Mouse (Mus musculus): ENCODE measurements around the gene Car4. TPM values are rescaled to one million over a fixed set of nuclear protein-coding genes. Genes with fewer than 3 reads are reported as not detected.
A peak's percentile ranks its signal among the peaks of the same experiment; 100 is the strongest.

The Car4 gene
- total RNA-seq, 2 experiments from 2014 or later = 78.6 to 101 TPM

GRCm38 (mm10) chr11:84959701-84960181 lies 2.2 kb downstream of the Car4 start:
- peak overlapping the region; percentile 64; the same call in 1 of the 2 replicates for H3K4me3 ChIP-seq
- intact Hi-C loops (cut with DNase I) = no loop called here
- TF ChIP-seq CTCF (IDR thresholded peaks at IDR 0.05) = no peak
- peak overlapping the region; percentile 36 for H3K27ac ChIP-seq
- no peak for DNase-seq (ENCODE audit: extremely low spot score in 1 of 2, low spot score in 2 of 2)

- DNase-seq (ENCODE audit: extremely low spot score in 1 of 2, low spot score in 2 of 2) = no peak
- no peak for TF ChIP-seq CTCF (IDR thresholded peaks at IDR 0.05)
- Histone ChIP-seq H3K4me3 (no peak overlapping the region; the same call in 1 of the 2 replicates), H3K27ac (peak overlapping the region; percentile 36)
- intact Hi-C loops (cut with DNase I) = no loop called here
Measured at GRCm38 (mm10) chr11:84960291-84960690, 2.7 kb downstream of the Car4 start.

GRCm38 (mm10) chr11:84960780-84961179 lies 3.2 kb downstream of the Car4 start:
- no peak for TF ChIP-seq CTCF (IDR thresholded peaks at IDR 0.05)
- Histone ChIP-seq H3K27ac (no peak overlapping the region), H3K4me3 (no peak overlapping the region)
- DNase-seq (ENCODE audit: extremely low spot score in 1 of 2, low spot score in 2 of 2) = no peak
- intact Hi-C loops (cut with DNase I) = no loop called here

GRCm38 (mm10) chr11:84961571-84961970 lies 4.0 kb downstream of the Car4 start:
- intact Hi-C loops (cut with DNase I) = no loop called here
- no peak overlapping the region for H3K4me3 ChIP-seq
- DNase-seq (ENCODE audit: extremely low spot score in 1 of 2, low spot score in 2 of 2) = no peak
- H3K27ac ChIP-seq = no peak overlapping the region
- TF ChIP-seq CTCF (IDR thresholded peaks at IDR 0.05) = no peak

- no peak for DNase-seq (ENCODE audit: extremely low spot score in 1 of 2, low spot score in 2 of 2)
- no peak for TF ChIP-seq CTCF (IDR thresholded peaks at IDR 0.05)
- Histone ChIP-seq H3K4me3 (no peak overlapping the region), H3K27ac (no peak overlapping the region)
- intact Hi-C loops (cut with DNase I) = no loop called here
Measured at GRCm38 (mm10) chr11:84962536-84962935, 5.0 kb downstream of the Car4 start.

- Histone ChIP-seq H3K4me3 (no peak overlapping the region), H3K27ac (no peak overlapping the region)
- TF ChIP-seq CTCF (IDR thresholded peaks at IDR 0.05) = no peak
- intact Hi-C loops (cut with DNase I) = no loop called here
- no peak for DNase-seq (ENCODE audit: extremely low spot score in 1 of 2, low spot score in 2 of 2)
Measured at GRCm38 (mm10) chr11:84963556-84963955, 6.0 kb downstream of the Car4 start.

- no peak for DNase-seq (ENCODE audit: extremely low spot score in 1 of 2, low spot score in 2 of 2)
- H3K4me3 ChIP-seq = no peak overlapping the region
- TF ChIP-seq CTCF (IDR thresholded peaks at IDR 0.05) = no peak
- intact Hi-C loops (cut with DNase I) = no loop called here
- H3K27ac ChIP-seq = peak overlapping the region; percentile 15; the same call in 1 of the 2 replicates
Measured at GRCm38 (mm10) chr11:84966696-84967095, 9.1 kb downstream of the Car4 start.

GRCm38 (mm10) chr11:84967113-84967512 lies 9.5 kb downstream of the Car4 start:
- no peak for TF ChIP-seq CTCF (IDR thresholded peaks at IDR 0.05)

GRCm38 (mm10) chr11:84968309-84968708 lies 10.7 kb downstream of the Car4 start:
- Histone ChIP-seq H3K4me3 (no peak overlapping the region), H3K27ac (peak overlapping the region; percentile 59; the same call in 1 of the 2 replicates)
- TF ChIP-seq CTCF (IDR thresholded peaks at IDR 0.05) = no peak
- intact Hi-C loops (cut with DNase I) = no loop called here
- DNase-seq (ENCODE audit: extremely low spot score in 1 of 2, low spot score in 2 of 2) = no peak

More at GRCm38 (mm10) chr11:84967113-84967512, 9.5 kb downstream of the Car4 start:
- no peak overlapping the region for H3K27ac ChIP-seq
- DNase-seq (ENCODE audit: extremely low spot score in 1 of 2, low spot score in 2 of 2) = no peak
- no peak overlapping the region for H3K4me3 ChIP-seq
- intact Hi-C loops (cut with DNase I) = no loop called here

- intact Hi-C loops (cut with DNase I) = no loop called here
- peak overlapping the region; percentile 59 for H3K27ac ChIP-seq
- H3K4me3 ChIP-seq = no peak overlapping the region
- peak; percentile 41 to 60 for DNase-seq (ENCODE audit: extremely low spot score in 1 of 2, low spot score in 2 of 2)
- no peak for TF ChIP-seq CTCF (IDR thresholded peaks at IDR 0.05)
Measured at GRCm38 (mm10) chr11:84968775-84969174, 11.2 kb downstream of the Car4 start.

GRCm38 (mm10) chr11:84972067-84972466 lies 14.5 kb downstream of the Car4 start:
- intact Hi-C loops (cut with DNase I) = no loop called here
- Histone ChIP-seq H3K4me3 (no peak overlapping the region), H3K27ac (no peak overlapping the region)
- TF ChIP-seq CTCF (IDR thresholded peaks at IDR 0.05) = no peak
- DNase-seq (ENCODE audit: extremely low spot score in 1 of 2, low spot score in 2 of 2) = no peak

GRCm38 (mm10) chr11:84973661-84974060 lies 16.1 kb downstream of the Car4 start:
- no peak for TF ChIP-seq CTCF (IDR thresholded peaks at IDR 0.05)
- no peak overlapping the region for H3K27ac ChIP-seq
- H3K4me3 ChIP-seq = no peak overlapping the region
- no peak for DNase-seq (ENCODE audit: extremely low spot score in 1 of 2, low spot score in 2 of 2)
- intact Hi-C loops (cut with DNase I) = no loop called here

- no peak for TF ChIP-seq CTCF (IDR thresholded peaks at IDR 0.05)
- intact Hi-C loops (cut with DNase I) = no loop called here
- H3K4me3 ChIP-seq = no peak overlapping the region
- no peak for DNase-seq (ENCODE audit: extremely low spot score in 1 of 2, low spot score in 2 of 2)
- no peak overlapping the region for H3K27ac ChIP-seq
Measured at GRCm38 (mm10) chr11:84974582-84974981, 17.0 kb downstream of the Car4 start.

All from left cerebral cortex, adult 2 months (tissue).